Mouse (Mus musculus) heart, embryonic 15.5 days (tissue): ENCODE measurements at regions not wholly inside any gene's neighbourhood (a gene's known extent, or its start where the extent isn't known, plus 50 kb on each side); places are given as distances from the start of the nearest gene placed in this dataset.

Experiments
- ATAC-seq: fragments of 200-750 bp; cut with Nextera tagmentation; replicated peaks from 2 replicates; pipeline ENCODE4 v1.8.0; 2017; ENCODE audit warnings: low read depth, moderate TSS enrichment; ENCODE audit not compliant: insufficient number of reproducible peaks, insufficient read depth, low FRiP score
- H3K27ac ChIP-seq: fragments of 300-500 bp; sonication (generic); 2 replicates; pipeline ENCODE4 v1.5.1; 2015; ENCODE audit warnings: mild to moderate bottlenecking, inconsistent platforms
- H3K27me3 ChIP-seq: fragments of 300-500 bp; sonication (generic); 2 replicates; pipeline ENCODE4 v1.6.1; 2015; ENCODE audit warnings: inconsistent platforms
- H3K36me3 ChIP-seq: fragments of 300-500 bp; sonication (generic); 2 replicates; pipeline ENCODE4 v1.6.1; 2015; ENCODE audit warnings: mild to moderate bottlenecking, inconsistent platforms
- H3K4me1 ChIP-seq: fragments of 300-500 bp; sonication (generic); replicated peaks from 2 replicates; pipeline ENCODE4 v1.6.1; 2015; ENCODE audit warnings: inconsistent platforms
- H3K4me2 ChIP-seq: fragments of 300-500 bp; sonication (generic); 2 replicates; pipeline ENCODE4 v1.6.1; 2015; ENCODE audit warnings: inconsistent platforms, mild to moderate bottlenecking, moderate library complexity
- H3K4me3 ChIP-seq: fragments of 300-500 bp; sonication (generic); 2 replicates; pipeline ENCODE4 v1.5.1; 2015; ENCODE audit warnings: mild to moderate bottlenecking, inconsistent platforms
- H3K9ac ChIP-seq: fragments of 300-500 bp; sonication (generic); 2 replicates; pipeline ENCODE4 v1.6.1; 2015; ENCODE audit warnings: mild to moderate bottlenecking, inconsistent platforms
- H3K9me3 ChIP-seq: fragments of 300-500 bp; sonication (generic); replicated peaks from 2 replicates; pipeline ENCODE4 v1.6.1; 2016; ENCODE audit warnings: inconsistent platforms
- WGBS: fragments of 180-500 bp; shearing (Covaris S2); methylation state at CpG from one replicate; pipeline ENCODE4 v1.1.7; 2015; ENCODE audit warnings: mixed read lengths; 5-methylcytosine and 5-hydroxymethylcytosine counted together

- 54% methylated on average over 2 of the region's 2 CpGs for WGBS
These were observed 495.3 kb upstream of the Gm5415 start for GRCm38 (mm10) chr1:33042424-33042823.

GRCm38 (mm10) chr1:33040740-33041139 lies 493.6 kb upstream of the Gm5415 start:
- ATAC-seq, result no peak
- H3K9ac ChIP-seq, result no peak overlapping the region
- H3K9me3 ChIP-seq, result no peaks in the 10 kb centered on the region
- 70% methylated on average over 4 of the region's 4 CpGs for WGBS
- H3K36me3 ChIP-seq, result no peaks in the 10 kb centered on the region
- H3K27me3 ChIP-seq, result no peaks in the 10 kb centered on the region
- no peak overlapping the region for H3K4me3 ChIP-seq
- H3K4me2 ChIP-seq, result no peak overlapping the region
- H3K27ac ChIP-seq, result no peak overlapping the region
- no peaks in the 10 kb centered on the region for H3K4me1 ChIP-seq

More at GRCm38 (mm10) chr1:33042424-33042823, 495.3 kb upstream of the Gm5415 start:
- H3K27me3 ChIP-seq, result no peaks in the 10 kb centered on the region
- H3K4me2 ChIP-seq, result no peak overlapping the region
- no peak overlapping the region for H3K4me3 ChIP-seq
- H3K9me3 ChIP-seq, result no peaks in the 10 kb centered on the region
- no peaks in the 10 kb centered on the region for H3K36me3 ChIP-seq
- no peak for ATAC-seq
- H3K9ac ChIP-seq, result no peak overlapping the region
- H3K27ac ChIP-seq, result no peak overlapping the region
- H3K4me1 ChIP-seq, result no peaks in the 10 kb centered on the region

- no peak for ATAC-seq
- Histone ChIP-seq H3K4me2 (no peak overlapping the region), H3K4me1 (no peaks in the 10 kb centered on the region), H3K36me3 (no peaks in the 10 kb centered on the region), H3K9me3 (no peaks in the 10 kb centered on the region), H3K27ac (no peak overlapping the region), H3K4me3 (no peak overlapping the region), H3K27me3 (no peaks in the 10 kb centered on the region), H3K9ac (no peak overlapping the region)
- 64% methylated on average over 3 of the region's 3 CpGs for WGBS
These were observed 484.9 kb upstream of the Gm5415 start for GRCm38 (mm10) chr1:33031991-33032390.

GRCm38 (mm10) chr1:33026683-33027415 lies 479.8 kb upstream of the Gm5415 start:
- Histone ChIP-seq H3K9ac (no peak overlapping the region), H3K27me3 (no peaks in the 10 kb centered on the region), H3K27ac (no peak overlapping the region), H3K4me2 (no peak overlapping the region), H3K4me3 (no peak overlapping the region), H3K36me3 (no peaks in the 10 kb centered on the region), H3K4me1 (no peaks in the 10 kb centered on the region), H3K9me3 (no peaks in the 10 kb centered on the region)
- 67% methylated on average over 8 of the region's 8 CpGs for WGBS
- ATAC-seq, result no peak

GRCm38 (mm10) chr1:33025379-33025778 lies 478.3 kb upstream of the Gm5415 start:
- H3K4me2 ChIP-seq, result no peak overlapping the region
- no peaks in the 10 kb centered on the region for H3K4me1 ChIP-seq
- no peaks in the 10 kb centered on the region for H3K36me3 ChIP-seq
- no peaks in the 10 kb centered on the region for H3K9me3 ChIP-seq
- H3K27me3 ChIP-seq, result no peaks in the 10 kb centered on the region
- H3K27ac ChIP-seq, result no peak overlapping the region
- H3K4me3 ChIP-seq, result no peak overlapping the region
- 80% methylated on average over 7 of the region's 7 CpGs for WGBS
- no peak overlapping the region for H3K9ac ChIP-seq
- ATAC-seq, result no peak

GRCm38 (mm10) chr1:33022852-33023251 lies 475.8 kb upstream of the Gm5415 start:
- Histone ChIP-seq H3K27ac (no peak overlapping the region), H3K9ac (no peak overlapping the region), H3K27me3 (no peaks in the 10 kb centered on the region), H3K4me3 (no peak overlapping the region), H3K4me2 (no peak overlapping the region), H3K4me1 (no peaks in the 10 kb centered on the region), H3K36me3 (no peaks in the 10 kb centered on the region), H3K9me3 (no peaks in the 10 kb centered on the region)
- 77% methylated on average over 4 of the region's 4 CpGs for WGBS
- no peak for ATAC-seq

- ATAC-seq, result no peak
- 65% methylated on average over 3 of the region's 3 CpGs for WGBS
These were observed 456.9 kb upstream of the Gm5415 start for GRCm38 (mm10) chr1:33003992-33004391.

GRCm38 (mm10) chr1:32964957-32965356 lies 417.9 kb upstream of the Gm5415 start:
- ATAC-seq, result no peak
- no peaks in the 10 kb centered on the region for H3K36me3 ChIP-seq
- no peaks in the 10 kb centered on the region for H3K27me3 ChIP-seq
- no peaks in the 10 kb centered on the region for H3K4me1 ChIP-seq
- H3K9ac ChIP-seq, result no peak overlapping the region
- no peak overlapping the region for H3K4me3 ChIP-seq
- H3K27ac ChIP-seq, result no peak overlapping the region
- 71% methylated on average over 3 of the region's 3 CpGs for WGBS
- no peak overlapping the region for H3K4me2 ChIP-seq
- no peaks in the 10 kb centered on the region for H3K9me3 ChIP-seq

More at GRCm38 (mm10) chr1:33003992-33004391, 456.9 kb upstream of the Gm5415 start:
- no peak overlapping the region for H3K4me2 ChIP-seq
- H3K9ac ChIP-seq, result no peak overlapping the region
- no peaks in the 10 kb centered on the region for H3K27me3 ChIP-seq
- H3K36me3 ChIP-seq, result no peaks in the 10 kb centered on the region
- H3K4me3 ChIP-seq, result no peak overlapping the region
- H3K27ac ChIP-seq, result no peak overlapping the region
- H3K4me1 ChIP-seq, result no peaks in the 10 kb centered on the region
- no peaks in the 10 kb centered on the region for H3K9me3 ChIP-seq

- H3K9me3 ChIP-seq, result no peaks in the 10 kb centered on the region
- H3K27me3 ChIP-seq, result no peaks in the 10 kb centered on the region
- ATAC-seq, result no peak
- 80% methylated on average over 6 of the region's 6 CpGs for WGBS
- no peak overlapping the region for H3K9ac ChIP-seq
- no peak overlapping the region for H3K4me2 ChIP-seq
- no peak overlapping the region for H3K27ac ChIP-seq
- no peaks in the 10 kb centered on the region for H3K36me3 ChIP-seq
- no peaks in the 10 kb centered on the region for H3K4me1 ChIP-seq
- H3K4me3 ChIP-seq, result no peak overlapping the region
These were observed 412.2 kb upstream of the Gm5415 start for GRCm38 (mm10) chr1:32959316-32959715.

GRCm38 (mm10) chr1:32946254-32946653 lies 399.2 kb upstream of the Gm5415 start:
- no peaks in the 10 kb centered on the region for H3K27me3 ChIP-seq
- no peak overlapping the region for H3K4me2 ChIP-seq
- no peak overlapping the region for H3K27ac ChIP-seq
- H3K9ac ChIP-seq, result no peak overlapping the region
- WGBS, result 71% methylated on average over 4 of the region's 4 CpGs
- no peaks in the 10 kb centered on the region for H3K36me3 ChIP-seq
- H3K9me3 ChIP-seq, result no peaks in the 10 kb centered on the region
- ATAC-seq, result no peak
- no peak overlapping the region for H3K4me3 ChIP-seq
- H3K4me1 ChIP-seq, result no peaks in the 10 kb centered on the region

GRCm38 (mm10) chr1:32930381-32930780 lies 383.3 kb upstream of the Gm5415 start:
- Histone ChIP-seq H3K27me3 (no peaks in the 10 kb centered on the region), H3K27ac (no peak overlapping the region), H3K4me3 (no peak overlapping the region), H3K9me3 (no peaks in the 10 kb centered on the region), H3K36me3 (no peaks in the 10 kb centered on the region), H3K4me2 (no peak overlapping the region), H3K4me1 (no peaks in the 10 kb centered on the region), H3K9ac (no peak overlapping the region)
- WGBS, result 72% methylated on average over 3 of the region's 3 CpGs
- ATAC-seq, result no peak

GRCm38 (mm10) chr1:32902437-32902836 lies 355.3 kb upstream of the Gm5415 start:
- Histone ChIP-seq H3K4me3 (no peak overlapping the region), H3K4me1 (no peaks in the 10 kb centered on the region), H3K9ac (no peak overlapping the region), H3K4me2 (no peak overlapping the region), H3K27me3 (no peaks in the 10 kb centered on the region), H3K36me3 (no peaks in the 10 kb centered on the region), H3K9me3 (no peaks in the 10 kb centered on the region), H3K27ac (no peak overlapping the region)
- no peak for ATAC-seq
